Mouse (Mus musculus) thymus, adult 2 months (tissue): ENCODE measurements around the gene Slc9a5.

Source experiments
- CTCF ChIP-seq: fragments of 200-500 bp; IDR thresholded peaks from 2 replicates; pipeline ENCODE4 v1.5.1; 2012; ENCODE audit warnings: mild to moderate bottlenecking, control low read depth, low read length, moderate library complexity, borderline replicate concordance; ENCODE audit not compliant: control insufficient read depth, poor library complexity, insufficient read depth; ENCODE audit errors: extremely low read depth
- POLR2A ChIP-seq: fragments of 200-500 bp; IDR thresholded peaks from 2 replicates; pipeline ENCODE4 v1.6.1; 2012; ENCODE audit warnings: mild to moderate bottlenecking, low read length, control low read depth, moderate library complexity; ENCODE audit not compliant: control insufficient read depth, poor library complexity, insufficient read depth; ENCODE audit errors: extremely low read depth

DNA sequence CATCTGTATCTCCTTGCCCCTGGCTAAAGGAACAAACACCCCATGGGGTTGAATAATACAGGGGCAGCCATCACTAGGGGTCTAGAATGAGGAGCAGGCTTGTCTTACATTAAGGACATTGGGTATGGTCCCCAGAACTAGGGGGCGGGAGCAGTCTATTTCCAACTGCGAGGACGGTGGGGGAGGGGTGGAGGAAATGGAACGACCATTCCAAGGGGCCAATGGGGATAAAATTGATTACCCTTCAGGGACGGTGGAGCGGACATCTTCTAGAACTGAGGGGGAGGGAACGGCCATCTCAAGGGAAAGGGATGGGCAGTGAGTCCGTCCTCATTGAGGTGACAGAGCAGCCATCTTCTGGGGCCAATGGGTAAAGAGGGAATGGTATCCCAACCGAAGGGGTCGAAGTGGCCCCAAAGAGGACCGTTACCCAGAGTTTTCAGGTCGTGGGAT lies 23.0 kb upstream of the Slc9a5 start:
- no peak for TF ChIP-seq CTCF
- no peak for TF ChIP-seq POLR2A
